Mouse (Mus musculus) ovary, postnatal 36 days (tissue): ENCODE measurements around the gene Agr3.

Experiments
- DNase-seq: peaks from one replicate; pipeline ENCODE4 v3.0.0; 2022; ENCODE audit warnings: low spot score, mixed read lengths

Gene Agr3

DNA sequence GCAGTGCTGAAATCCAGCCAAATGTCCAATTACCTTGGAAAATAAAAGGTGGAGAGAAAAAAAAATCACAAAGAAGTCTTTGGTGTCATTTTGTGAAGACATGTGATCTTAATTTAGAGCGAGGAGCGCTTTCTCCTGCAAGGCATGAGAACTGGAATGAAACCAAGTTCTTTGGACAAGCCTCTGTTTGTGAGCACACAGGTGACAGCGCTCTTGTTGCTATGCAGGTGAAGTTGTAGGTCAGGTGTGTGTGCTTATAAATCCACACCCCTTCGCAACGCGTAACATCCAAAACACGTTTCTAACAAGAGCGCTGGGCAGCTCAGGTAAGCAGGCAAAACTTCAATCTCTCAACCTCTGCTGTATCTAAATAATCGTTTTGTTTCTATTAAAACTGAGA, at the start of gene Agr3:
Gene Agr3 (plus strand): TSS at position 219 of the 400 bp plus-strand sequence.
- no peak for DNase-seq

DNA sequence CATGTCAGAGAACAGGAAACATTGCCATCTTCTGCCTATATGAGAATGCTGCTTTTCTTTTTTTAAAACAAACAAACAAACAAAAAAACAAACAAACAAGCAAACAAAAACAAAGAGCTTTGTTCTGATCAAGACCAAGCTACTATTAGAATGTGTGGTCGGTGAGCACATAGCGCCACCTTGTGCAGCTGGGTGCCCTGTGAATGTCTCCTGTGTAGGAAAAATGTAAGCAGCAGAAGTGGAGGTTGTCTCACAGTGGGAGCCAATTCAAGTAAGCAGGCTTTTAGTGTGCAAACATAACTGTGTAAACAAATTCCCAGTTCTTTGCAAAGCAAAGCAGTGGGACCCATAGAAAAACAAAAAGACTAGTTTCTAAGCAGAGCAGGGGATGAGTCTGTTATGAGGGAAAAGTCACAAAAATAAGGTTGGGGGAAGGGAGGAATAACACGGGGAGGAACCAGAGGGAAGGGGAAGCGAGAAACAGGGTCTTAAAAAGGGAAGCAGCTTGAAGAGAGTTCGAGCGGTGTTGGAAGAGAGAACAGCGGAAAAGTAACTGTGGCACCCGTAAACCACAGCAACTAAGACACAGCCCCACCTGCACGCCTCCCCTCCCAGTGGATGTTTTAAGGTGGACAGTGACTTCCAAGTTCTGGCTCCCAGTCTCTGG, 40.4 kb upstream of the Agr3 start:
- peak; percentile 22 for DNase-seq

DNA sequence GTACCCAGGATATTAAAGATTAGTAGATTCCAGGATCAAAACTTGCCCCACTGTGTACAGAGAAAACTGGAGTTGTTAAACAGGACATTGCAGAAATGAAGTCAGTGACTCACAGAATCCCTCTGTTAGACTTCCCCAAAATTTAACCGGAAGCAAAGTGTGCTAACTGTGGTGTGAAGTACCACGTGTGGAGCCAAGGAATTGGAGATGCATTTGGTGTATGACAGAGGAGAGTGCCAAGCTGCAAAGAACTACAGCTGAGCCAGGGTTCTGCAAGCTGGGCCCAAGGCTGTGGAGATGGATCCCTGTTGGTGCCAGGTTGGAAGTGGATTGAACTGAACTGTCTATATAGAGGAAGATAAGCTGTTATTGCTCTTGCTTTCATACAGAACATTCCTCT, 36.0 kb upstream of the Agr3 start:
- DNase-seq, result no peak

DNA sequence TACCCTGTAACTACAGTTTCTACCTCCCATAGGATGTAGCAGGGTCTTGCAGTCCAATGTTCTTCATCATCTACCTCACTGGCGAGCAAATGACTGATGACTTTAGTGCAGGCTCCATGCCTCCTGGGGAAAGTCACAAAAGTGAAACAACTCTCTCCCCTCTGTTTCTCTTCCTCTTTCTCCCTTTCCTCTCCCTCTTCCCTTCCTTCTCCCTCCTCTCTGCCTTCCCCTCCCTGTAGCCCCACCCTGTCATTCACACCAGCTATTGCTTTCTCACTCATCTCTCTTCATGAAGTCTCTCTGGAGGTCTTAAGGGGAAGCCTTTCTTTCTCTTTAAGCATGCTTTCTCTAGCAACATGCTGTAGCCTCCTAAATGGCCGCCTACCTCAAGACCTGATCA, 34.7 kb upstream of the Agr3 start:
- no peak for DNase-seq

DNA sequence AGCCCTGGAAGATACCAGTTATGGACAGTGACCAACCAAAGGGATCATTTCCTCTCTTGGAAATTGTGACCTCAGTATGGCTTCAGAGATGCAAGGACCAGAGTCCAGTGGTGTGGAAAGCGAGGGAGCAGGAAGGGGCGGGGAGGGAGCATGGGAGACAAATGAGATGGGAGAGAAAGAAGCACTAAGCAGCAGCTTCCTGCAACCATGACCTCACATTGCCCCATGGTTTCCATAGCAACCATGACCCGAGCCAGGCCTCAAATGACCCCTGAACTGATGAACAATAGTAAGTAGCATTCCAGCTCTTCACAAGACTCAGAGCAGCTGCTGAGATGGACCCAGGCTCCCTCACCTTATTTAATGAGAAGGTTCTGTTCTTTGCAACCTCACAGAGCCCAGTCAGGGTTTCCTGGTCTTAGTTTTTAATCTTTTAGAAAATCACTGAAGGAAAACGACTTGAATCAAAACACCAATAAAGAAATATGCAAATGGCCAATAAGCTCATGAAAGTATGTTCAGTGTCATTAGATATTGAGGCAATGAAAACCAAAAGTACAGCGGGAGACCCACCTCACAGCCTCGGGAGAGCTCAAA, 31.0 kb upstream of the Agr3 start:
- no peak for DNase-seq

DNA sequence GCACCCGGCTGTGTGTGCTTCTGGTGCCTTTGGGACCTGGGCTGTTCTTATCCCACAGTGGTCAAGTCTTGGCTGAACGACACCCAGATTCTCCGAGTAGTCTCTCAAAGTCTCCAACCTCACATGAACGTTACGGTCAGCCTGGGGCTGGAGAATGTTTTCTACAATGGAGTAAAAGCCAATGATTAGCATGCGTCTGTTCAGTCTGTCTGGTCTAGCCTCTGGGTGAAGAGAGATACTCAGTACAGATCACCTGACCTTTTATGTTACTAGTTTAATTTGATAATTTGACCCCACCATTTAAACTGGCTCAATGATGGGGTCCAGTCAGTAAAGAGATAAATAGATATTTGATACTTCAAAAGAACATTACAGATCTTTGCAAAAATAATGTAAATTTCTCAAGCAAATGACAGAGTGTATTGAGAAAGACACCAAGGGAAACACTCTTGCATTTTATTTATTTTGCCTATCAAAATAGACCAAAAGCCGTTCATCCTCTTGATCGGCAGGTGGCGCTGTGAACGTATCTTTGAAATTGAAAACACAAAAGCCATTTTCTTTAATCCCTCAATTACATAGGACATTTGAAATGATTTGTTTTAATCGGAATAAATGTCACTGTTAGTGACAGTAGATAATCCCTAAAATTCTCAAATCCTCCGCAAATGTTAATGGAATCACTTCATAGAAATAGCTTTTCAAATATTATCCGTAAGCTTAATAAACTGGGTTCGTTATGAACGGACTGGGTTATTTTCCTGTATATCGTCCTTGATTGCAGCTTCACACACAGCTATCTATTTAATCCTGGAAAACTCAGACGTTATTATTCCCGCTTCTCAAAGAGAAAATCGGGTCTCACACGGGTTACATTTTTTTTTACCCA, 29.3 kb upstream of the Agr3 start:
- peak; percentile 33 for DNase-seq

DNA sequence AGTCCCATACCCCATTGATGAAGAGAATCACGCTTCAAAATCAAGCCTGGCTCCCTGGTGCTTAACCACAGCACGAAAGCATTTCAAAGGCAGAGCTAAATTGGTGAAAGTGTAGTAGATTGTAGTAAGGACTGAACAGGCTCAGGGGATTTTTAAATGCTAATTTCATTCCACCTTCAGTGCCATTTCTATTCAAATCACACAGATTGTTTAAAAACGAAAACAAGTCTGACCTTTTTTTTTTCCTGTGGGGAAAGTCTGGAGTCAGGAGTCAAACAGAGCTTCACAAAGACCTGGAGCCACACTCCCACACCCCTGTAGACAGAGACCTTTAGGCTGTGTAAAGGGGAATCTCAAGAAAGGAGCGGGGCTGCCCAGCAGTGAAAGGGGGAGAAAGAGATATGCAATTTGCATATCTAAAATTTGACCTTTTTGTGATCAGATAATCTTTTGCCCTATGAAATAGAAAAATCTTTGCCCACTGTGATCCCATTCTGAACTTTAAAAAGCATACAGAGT, 28.6 kb upstream of the Agr3 start:
- DNase-seq, result no peak

DNA sequence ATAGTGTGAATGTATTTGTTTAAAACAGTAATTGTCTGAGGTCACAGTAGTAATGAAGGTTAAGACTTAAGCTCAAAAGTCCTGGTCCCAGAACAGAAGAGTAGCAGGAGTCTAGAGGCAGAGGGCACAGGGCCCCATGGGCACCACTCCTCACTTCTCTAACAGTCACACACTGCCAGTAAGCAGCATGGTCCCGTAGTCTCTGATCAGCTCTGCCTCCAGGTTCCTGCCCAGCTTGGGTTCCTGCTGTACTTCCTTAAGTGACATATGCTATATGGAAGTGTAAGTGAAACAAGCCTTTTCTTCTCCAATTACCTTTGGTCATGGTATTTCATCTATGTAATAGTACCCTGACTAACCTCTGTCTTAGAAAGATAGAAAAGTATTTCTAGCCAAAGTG, 14.8 kb upstream of the Agr3 start:
- no peak for DNase-seq

DNA sequence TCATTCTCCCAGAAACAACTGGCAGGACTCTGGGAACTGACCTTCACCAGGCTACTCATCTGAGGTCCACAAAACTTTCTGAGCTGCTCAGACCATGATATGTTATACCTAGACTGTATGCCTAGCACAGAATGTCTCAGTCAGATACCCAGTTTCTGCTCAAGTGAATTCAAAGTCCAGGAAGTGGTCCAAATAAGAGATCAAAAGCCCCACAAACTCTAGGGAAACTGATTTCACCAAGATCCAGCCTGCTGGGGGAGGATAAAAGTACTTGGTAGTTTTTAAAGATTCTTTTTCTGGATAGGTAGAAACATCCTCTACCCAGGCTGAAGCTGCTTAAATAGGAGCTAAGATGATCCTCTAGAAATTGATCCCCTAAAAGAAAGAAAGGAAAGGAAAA, 9.6 kb upstream of the Agr3 start:
- no peak for DNase-seq

DNA sequence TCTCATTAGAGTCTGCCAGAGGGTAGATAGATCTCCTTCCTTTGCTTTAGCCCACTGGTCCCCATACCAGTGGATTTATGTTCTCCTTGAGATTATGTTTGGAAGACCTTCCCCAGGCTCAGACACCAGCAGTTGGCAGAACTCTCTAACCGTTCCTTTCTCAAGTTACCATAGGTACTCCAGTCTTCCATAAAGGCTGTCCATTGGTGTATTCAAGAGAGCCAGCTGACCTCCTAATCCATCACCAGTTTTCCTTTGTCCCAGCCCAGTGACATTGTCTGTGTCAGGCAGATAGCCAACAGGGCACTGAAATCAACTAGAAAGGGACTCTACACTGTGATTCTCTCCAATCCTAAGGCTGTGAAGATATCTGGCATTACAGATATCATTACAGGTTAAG, 9.0 kb upstream of the Agr3 start:
- DNase-seq, result no peak

DNA sequence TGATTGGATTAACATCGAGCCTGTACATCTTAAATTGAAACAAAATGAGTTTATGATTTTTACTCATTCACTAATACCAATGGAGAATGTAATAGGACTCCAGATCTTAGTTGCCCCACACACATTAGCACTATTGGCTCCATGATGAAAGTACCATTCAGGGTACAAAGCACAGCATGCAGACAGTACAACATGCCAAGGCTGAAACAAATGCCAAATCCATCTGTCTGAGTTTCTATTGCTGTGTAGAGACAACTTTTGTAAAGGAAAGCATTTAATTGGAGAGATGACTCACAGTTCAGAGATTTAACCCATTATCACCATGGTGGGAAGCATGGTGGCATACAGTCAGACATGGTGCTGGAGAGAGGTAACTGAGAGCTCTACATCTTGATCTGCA, 7.4 kb upstream of the Agr3 start:
- DNase-seq, result no peak

DNA sequence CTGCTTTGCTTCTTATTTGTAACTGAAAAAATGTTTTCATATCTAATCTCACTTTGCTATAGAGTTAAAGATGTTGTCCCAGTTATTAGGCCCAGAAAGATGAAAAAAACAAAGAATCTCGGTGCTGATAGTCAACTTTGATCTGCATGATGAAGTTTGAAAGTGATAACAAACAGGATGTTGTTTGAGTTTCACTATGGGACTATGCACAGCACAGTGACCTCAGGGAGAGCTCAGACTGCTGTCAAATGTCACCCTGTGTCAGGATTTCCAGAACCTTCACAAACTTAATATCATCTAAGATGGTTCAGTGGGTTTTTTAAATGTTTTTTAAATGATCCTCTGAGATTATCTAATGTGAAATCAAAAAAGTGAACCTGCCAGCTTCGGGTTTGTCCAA, 2.4 kb downstream of the Agr3 start:
- DNase-seq, result no peak

DNA sequence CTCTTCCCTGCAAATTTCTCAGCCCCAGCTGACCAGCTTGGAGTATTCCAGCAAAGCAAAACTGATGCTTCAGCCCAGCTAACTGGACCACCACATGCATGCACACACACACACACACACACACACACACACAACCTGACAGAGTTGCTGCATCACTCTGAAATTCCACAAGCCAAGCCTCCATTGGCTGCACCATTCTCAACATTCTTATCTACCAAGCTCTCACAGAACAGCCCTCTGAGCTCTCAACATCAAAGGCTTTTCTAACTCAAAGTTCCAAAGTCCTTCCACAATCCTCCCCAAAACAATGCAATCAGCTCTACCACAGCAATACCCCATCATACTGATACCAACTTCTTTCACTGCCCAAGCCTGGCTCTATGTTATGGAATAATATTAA, 7.4 kb downstream of the Agr3 start:
- DNase-seq, result no peak

DNA sequence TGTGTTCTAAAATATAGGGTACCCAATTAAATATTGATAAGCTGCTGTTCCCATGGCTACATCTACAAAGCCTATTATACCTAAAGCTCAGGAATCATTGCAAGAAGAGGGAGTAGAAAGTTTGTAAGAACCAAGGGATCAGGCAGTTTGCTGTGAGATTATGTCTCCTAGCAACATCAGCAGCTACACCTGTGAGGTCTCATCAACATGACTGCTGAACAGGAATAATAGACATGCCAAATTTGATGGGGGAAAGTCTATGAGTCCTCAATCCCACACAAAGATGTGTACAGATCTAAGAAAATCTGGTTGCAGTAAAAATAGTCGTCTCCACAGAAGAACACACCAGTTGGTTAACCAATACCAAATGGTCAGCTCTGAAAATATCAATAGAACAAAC, 26.3 kb downstream of the Agr3 start:
- DNase-seq, result no peak

DNA sequence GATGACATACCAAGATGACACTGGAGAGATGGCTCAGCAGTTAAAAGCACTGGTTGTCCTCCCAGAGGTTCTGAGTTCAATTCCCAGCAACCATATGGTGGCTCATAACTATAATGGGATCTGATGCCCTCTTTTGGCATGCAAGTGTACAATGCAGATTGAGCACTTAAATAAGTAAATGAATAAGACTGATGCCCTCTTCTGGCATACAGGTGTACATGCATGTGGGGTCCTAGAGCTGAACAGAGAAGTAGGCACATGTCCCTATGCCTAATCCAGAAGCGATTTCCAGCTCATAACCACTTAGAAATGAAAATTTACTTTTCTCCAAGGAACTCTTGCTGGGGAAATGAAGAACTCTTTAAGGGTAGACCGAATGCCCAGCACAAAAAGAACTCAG, 31.8 kb downstream of the Agr3 start:
- no peak for DNase-seq

DNA sequence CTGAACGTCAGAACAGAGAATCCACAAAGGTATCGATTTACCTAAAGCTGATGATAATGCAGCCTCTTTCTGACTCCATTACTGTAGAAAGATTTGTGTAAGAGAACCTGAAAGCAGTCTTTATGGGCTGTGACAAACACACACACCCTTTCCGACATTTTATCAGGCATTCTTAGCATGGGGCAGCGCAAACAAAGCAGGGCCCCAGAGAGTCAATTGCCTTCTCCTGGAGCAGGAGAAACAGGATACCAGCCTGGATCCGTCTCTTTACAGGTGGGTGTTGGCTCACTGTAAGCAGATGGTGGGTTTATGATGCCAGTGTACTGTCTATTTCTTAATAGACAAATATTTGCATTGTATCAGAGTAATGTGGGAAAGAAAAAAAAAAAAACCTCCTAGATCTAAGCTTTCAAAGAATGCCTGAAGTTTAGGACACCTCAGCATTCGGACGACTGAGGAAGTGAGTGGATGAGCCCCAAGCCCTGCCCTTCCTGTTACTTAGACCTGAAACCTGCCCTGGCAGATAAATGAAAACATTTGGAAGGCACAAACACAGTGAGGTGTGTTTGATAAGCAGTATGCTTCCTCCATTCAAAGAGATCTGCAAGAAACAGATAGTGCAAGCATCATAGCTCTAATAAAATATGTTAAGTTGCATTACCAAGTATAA, 40.8 kb downstream of the Agr3 start:
- DNase-seq, result no peak

DNA sequence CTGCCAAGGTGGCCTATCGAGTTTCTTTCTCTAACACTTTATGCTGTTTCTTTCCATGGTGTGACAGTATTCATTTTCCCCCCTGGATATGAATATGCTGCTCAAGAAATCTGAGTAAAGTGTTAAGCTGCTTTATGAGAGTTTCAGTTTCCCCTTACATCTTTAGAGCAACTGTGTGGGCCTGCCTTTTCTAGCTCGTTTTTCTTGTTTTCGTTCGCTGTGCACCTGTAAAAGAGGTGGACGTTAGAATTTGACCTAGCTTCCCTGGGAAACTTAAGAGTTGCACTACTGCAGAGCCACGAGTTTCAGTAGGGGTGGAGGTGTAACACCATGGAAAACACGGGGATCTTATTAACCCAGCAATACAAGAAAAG, 41.3 kb downstream of the Agr3 start:
- no peak for DNase-seq

DNA sequence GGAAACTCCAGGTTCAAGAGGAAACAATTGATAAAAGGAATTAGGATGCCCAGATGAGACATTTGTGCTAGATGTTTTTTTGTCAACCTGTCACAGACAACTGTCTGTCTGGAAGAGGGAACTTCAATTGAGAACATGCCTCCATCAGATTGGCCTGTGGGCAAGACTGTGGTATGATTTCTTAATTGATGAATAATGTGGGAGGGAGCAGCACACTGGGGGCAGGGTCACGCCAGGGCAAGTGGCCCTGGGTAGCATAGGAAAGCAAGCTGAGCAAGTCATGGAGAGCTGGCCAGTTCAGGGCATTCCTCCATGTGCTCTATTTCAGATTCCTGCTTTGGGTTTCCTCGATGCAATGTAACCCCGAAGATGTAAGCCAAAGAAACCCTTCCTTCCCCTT, 50.5 kb downstream of the Agr3 start:
- no peak for DNase-seq

DNA sequence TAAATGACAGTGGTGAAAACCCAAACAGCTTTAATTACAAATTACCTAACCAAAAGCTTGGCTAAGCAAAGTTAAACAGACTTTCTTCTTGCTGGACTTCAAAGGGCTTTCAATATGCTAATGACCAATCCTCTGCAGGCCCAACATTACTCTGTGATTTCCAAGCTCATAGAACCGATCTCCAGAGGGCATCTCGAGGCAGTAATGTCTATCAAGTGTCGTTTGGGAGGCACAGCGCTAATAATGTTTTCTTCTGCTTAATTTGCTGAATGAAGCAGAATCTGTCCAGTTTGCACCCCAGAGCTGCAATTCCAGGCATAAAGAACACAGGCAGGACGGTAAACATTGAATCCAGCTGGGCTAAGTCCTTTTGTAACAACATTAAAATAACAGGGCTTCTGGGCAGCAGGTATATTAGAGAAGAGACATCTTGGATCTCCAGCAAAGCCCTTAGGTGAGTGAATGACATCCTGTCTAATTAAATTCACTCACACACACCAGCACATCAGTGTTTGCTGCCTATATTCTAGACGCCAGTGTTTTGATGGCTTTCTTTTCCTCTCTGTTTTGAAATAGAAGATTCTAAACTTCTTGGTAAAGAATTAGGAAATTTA, 52.3 kb downstream of the Agr3 start:
- DNase-seq, result no peak

DNA sequence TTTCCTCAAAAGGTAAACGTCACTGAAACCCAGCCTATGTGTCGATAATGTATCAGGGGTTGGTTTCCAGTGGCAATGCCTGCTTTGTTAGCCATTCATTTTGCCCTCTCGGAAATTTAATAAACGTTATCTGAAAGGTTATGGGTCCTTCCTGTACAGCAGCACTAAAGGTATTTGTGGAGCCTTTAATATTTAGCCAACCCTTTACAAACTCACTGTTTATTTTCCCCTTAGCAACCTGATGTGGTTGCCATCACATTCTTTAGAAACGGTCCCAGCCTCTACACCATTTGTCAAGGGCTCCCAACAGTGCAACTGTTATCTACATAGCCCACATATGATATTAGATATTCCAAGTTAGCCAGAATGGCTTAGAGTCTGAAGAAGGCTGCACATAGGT, 54.2 kb downstream of the Agr3 start:
- DNase-seq, result no peak

DNA sequence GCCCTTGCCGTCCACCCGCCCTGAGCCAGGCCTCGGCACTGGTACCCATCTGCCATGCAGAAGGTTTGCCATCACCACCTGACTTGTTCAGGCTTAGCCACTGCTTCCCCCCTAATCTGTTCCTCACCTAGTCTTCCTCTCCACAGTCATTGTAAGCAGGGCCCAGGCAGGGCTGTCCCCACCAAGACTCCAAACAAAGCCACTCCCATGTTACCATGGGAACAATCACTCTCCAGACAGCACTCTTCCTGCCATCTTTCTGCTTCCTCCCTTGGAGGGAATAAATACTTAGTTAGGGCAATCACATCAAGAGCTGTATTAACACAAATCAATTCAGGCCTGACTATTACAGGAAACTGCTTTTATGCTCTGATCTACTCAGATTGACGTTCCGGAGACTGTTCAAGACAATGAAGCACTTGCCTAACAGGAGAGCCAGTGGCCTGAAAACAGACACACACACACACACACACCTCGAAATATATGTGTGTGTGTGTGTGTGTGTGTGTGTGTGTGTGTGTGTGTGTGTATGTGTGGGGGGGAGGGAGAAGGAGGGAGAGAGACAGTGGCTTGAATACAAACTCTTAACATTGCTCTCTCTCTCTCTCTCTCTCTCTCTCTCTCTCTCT, 56.4 kb downstream of the Agr3 start:
- DNase-seq, result no peak

DNA sequence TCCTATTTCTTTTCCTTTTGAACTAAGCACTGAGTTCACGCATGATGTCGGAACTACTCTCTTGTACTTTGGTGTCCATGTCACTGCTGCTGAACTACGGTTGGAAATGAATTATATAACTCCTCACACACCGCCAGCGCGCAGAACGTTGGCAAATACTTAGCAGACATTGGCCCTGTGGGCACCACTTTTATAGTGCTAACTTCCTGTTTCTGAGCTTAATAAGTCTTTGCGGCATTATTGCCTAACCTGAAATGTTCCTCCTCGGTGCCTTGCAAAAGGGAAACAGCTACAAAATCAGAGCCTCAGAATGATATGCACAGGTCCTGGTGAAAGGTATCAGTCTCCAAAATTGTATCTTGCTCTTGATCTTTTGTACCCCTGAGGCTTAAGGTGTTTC, 58.1 kb downstream of the Agr3 start:
- DNase-seq, result no peak
